Mouse (Mus musculus): ENCODE results near the gene Lmo7.

GRCm38 (mm10) chr14:101964381-101964780 lies 234.6 kb downstream of the Lmo7 start:
- TF ChIP-seq CTCF (IDR thresholded peaks at IDR 0.05; ENCODE audit: extremely low read depth, insufficient read length, insufficient replicate concordance, low read depth, low read length) (no peak), POLR2A (IDR thresholded peaks at IDR 0.05; ENCODE audit: low read depth, low read length) (no peak)
